Mouse (Mus musculus) midbrain, embryonic 15.5 days (tissue): Measurements from ENCODE around the gene Adra2c. TPM values are rescaled to one million over a fixed set of nuclear protein-coding genes. Genes with fewer than 3 reads are reported as not detected.

ENCODE experiments used
- ATAC-seq: fragments of 200-750 bp; cut with Nextera tagmentation; replicated peaks from 2 replicates; pipeline ENCODE4 v1.8.0; 2017; ENCODE audit warnings: moderate TSS enrichment
- H3K27ac ChIP-seq: fragments of 300-500 bp; sonication (generic); 2 replicates; pipeline ENCODE4 v1.5.1; 2015; ENCODE audit warnings: mild to moderate bottlenecking, inconsistent platforms
- H3K27me3 ChIP-seq: fragments of 300-500 bp; sonication (generic); replicated peaks from 2 replicates; pipeline ENCODE4 v1.6.1; 2015; ENCODE audit warnings: inconsistent platforms
- H3K36me3 ChIP-seq: fragments of 300-500 bp; sonication (generic); replicated peaks from 2 replicates; pipeline ENCODE4 v1.6.1; 2015; ENCODE audit warnings: inconsistent platforms
- H3K4me1 ChIP-seq: fragments of 300-500 bp; sonication (generic); 2 replicates; pipeline ENCODE4 v1.6.1; 2015; ENCODE audit warnings: inconsistent platforms
- H3K4me2 ChIP-seq: fragments of 300-500 bp; sonication (generic); 2 replicates; pipeline ENCODE4 v1.6.1; 2015; ENCODE audit warnings: inconsistent platforms, mild to moderate bottlenecking, moderate library complexity
- H3K4me3 ChIP-seq: fragments of 300-500 bp; sonication (generic); 2 replicates; pipeline ENCODE4 v1.5.1; 2015; ENCODE audit warnings: mild to moderate bottlenecking, inconsistent platforms
- H3K9ac ChIP-seq: fragments of 300-500 bp; sonication (generic); 2 replicates; pipeline ENCODE4 v1.6.1; 2015; ENCODE audit warnings: mild to moderate bottlenecking, inconsistent platforms
- H3K9me3 ChIP-seq: fragments of 300-500 bp; sonication (generic); 2 replicates; pipeline ENCODE4 v1.6.1; 2016; ENCODE audit warnings: inconsistent platforms
- WGBS: fragments of 180-500 bp; shearing (Covaris S2); methylation state at CpG from one replicate; pipeline ENCODE4 v1.1.7; 2015; ENCODE audit warnings: mixed read lengths; 5-methylcytosine and 5-hydroxymethylcytosine counted together
- polyA plus RNA-seq: library from polyadenylated mRNA; unstranded; fragments of >200 nt; fragmentation: Nextera tagmentation; extraction: Ambion mirVana; gene quantifications from 2 replicates; pipeline ENCODE4 v1.2.1, GENCODE M21; 2015

The Adra2c gene
- polyA plus RNA-seq, 1 experiment from 2014 or later: 0.32 TPM

- H3K4me3 ChIP-seq: peak overlapping the region; percentile 34
- H3K9me3 ChIP-seq: no peaks in the 10 kb centered on the region
- H3K4me1 ChIP-seq: peaks cover 12% of the 10 kb centered on the region
- no peaks in the 10 kb centered on the region for H3K27me3 ChIP-seq
- WGBS: 15% methylated on average over 18 of the region's 18 CpGs
- H3K4me2 ChIP-seq: peak overlapping the region; percentile 66
- ATAC-seq: peak; percentile 70
- no peaks in the 10 kb centered on the region for H3K36me3 ChIP-seq
- H3K27ac ChIP-seq: no peak overlapping the region
- H3K9ac ChIP-seq: peak overlapping the region; percentile 48; the same call in 1 of the 2 replicates
Observed at GRCm38 (mm10) chr5:35313826-35314586, 35.9 kb downstream of the Adra2c start.

- Histone ChIP-seq H3K9ac (no peak overlapping the region), H3K4me2 (no peak overlapping the region), H3K4me1 (peaks cover 12% of the 10 kb centered on the region), H3K27ac (no peak overlapping the region), H3K27me3 (no peaks in the 10 kb centered on the region), H3K36me3 (no peaks in the 10 kb centered on the region), H3K9me3 (no peaks in the 10 kb centered on the region), H3K4me3 (no peak overlapping the region)
- WGBS: 49% methylated on average over 3 of the region's 3 CpGs
- peak; percentile 25; the same call in 1 of the 2 replicates for ATAC-seq
Observed at GRCm38 (mm10) chr5:35314629-35315028, 36.5 kb downstream of the Adra2c start.

GRCm38 (mm10) chr5:35315204-35315603, 37.1 kb downstream of the Adra2c start:
- Histone ChIP-seq H3K4me3 (no peak overlapping the region), H3K4me2 (no peak overlapping the region), H3K9ac (no peak overlapping the region), H3K36me3 (no peaks in the 10 kb centered on the region), H3K9me3 (no peaks in the 10 kb centered on the region), H3K27me3 (no peaks in the 10 kb centered on the region), H3K27ac (no peak overlapping the region), H3K4me1 (peaks cover 12% of the 10 kb centered on the region)
- 88% methylated on average over 3 of the region's 3 CpGs for WGBS
- no peak for ATAC-seq

GRCm38 (mm10) chr5:35320650-35321049, 42.5 kb downstream of the Adra2c start:
- Histone ChIP-seq H3K36me3 (no peaks in the 10 kb centered on the region), H3K4me2 (no peak overlapping the region), H3K27me3 (no peaks in the 10 kb centered on the region), H3K9me3 (no peaks in the 10 kb centered on the region), H3K4me1 (no peaks in the 10 kb centered on the region), H3K27ac (no peak overlapping the region), H3K4me3 (no peak overlapping the region), H3K9ac (no peak overlapping the region)
- no peak for ATAC-seq
- WGBS: 78% methylated on average over 2 of the region's 2 CpGs

- H3K4me2 ChIP-seq: no peak overlapping the region
- H3K9me3 ChIP-seq: no peaks in the 10 kb centered on the region
- no peak overlapping the region for H3K27ac ChIP-seq
- H3K4me3 ChIP-seq: no peak overlapping the region
- no peak for ATAC-seq
- WGBS: 69% methylated on average over 4 of the region's 4 CpGs
- no peak overlapping the region for H3K9ac ChIP-seq
- no peaks in the 10 kb centered on the region for H3K36me3 ChIP-seq
- H3K27me3 ChIP-seq: no peaks in the 10 kb centered on the region
- H3K4me1 ChIP-seq: no peaks in the 10 kb centered on the region
Observed at GRCm38 (mm10) chr5:35330822-35331221, 52.7 kb downstream of the Adra2c start.

Other genes starting within 250 kb of the Adra2c start
- 0.49 and 0.67 TPM in 2 replicates for gene Hgfac, start 236.8 kb upstream of the Adra2c start, polyA plus RNA-seq
- gene Dok7, start 221.6 kb upstream of the Adra2c start, polyA plus RNA-seq: 7.9 and 9.3 TPM in 2 replicates
- 125 and 135 TPM in 2 replicates for gene Lrpap1, start 172.6 kb upstream of the Adra2c start, polyA plus RNA-seq
- gene Hmx1, start 110.8 kb downstream of the Adra2c start, polyA plus RNA-seq: not detected in 2 replicates
- 1.8 and 2.2 TPM in 2 replicates for gene Cpz, start 247.4 kb downstream of the Adra2c start, polyA plus RNA-seq